Mouse (Mus musculus) embryo, embryonic 10 days (tissue): Measurements from ENCODE around the gene Prickle2.
A peak's percentile ranks its signal among the peaks of the same experiment; 100 is the strongest.

Experiments used
- DNase-seq: peaks from one replicate; pipeline ENCODE4 v3.0.0-alpha.2; 2015; ENCODE audit warnings: low spot score

Prickle2 gene

GRCm38 (mm10) chr6:92706145-92706466 is at the start of gene Prickle2:
Gene Prickle2, minus strand, starts transcription at chr6:92706155.
- peak; percentile 83 for DNase-seq

- no peak for DNase-seq
These were observed 46.8 kb upstream of the Prickle2 start for GRCm38 (mm10) chr6:92752737-92753136.

GRCm38 (mm10) chr6:92749420-92749819 is 43.5 kb upstream of the Prickle2 start:
- no peak for DNase-seq

GRCm38 (mm10) chr6:92743605-92744004 is 37.6 kb upstream of the Prickle2 start:
- peak; percentile 83 for DNase-seq

- DNase-seq, result no peak
These were observed 31.2 kb upstream of the Prickle2 start for GRCm38 (mm10) chr6:92737116-92737515.

GRCm38 (mm10) chr6:92733651-92734050 is 27.7 kb upstream of the Prickle2 start:
- DNase-seq, result no peak

- no peak for DNase-seq
These were observed 22.6 kb upstream of the Prickle2 start for GRCm38 (mm10) chr6:92728514-92728913.

GRCm38 (mm10) chr6:92728084-92728483 is 22.1 kb upstream of the Prickle2 start:
- DNase-seq, result peak; percentile 86

- peak; percentile 35 for DNase-seq
These were observed 21.5 kb upstream of the Prickle2 start for GRCm38 (mm10) chr6:92727351-92727986.

GRCm38 (mm10) chr6:92726121-92726520 is 20.2 kb upstream of the Prickle2 start:
- peak; percentile 20 for DNase-seq

GRCm38 (mm10) chr6:92724394-92724793 is 18.4 kb upstream of the Prickle2 start:
- DNase-seq, result no peak

GRCm38 (mm10) chr6:92715806-92716205 is 9.9 kb upstream of the Prickle2 start:
- no peak for DNase-seq

- DNase-seq, result no peak
These were observed 8.8 kb upstream of the Prickle2 start for GRCm38 (mm10) chr6:92714748-92715147.

- no peak for DNase-seq
These were observed 2.2 kb upstream of the Prickle2 start for GRCm38 (mm10) chr6:92708137-92708536.

GRCm38 (mm10) chr6:92705353-92706144 is 406 bp downstream of the Prickle2 start:
- DNase-seq, result no peak

GRCm38 (mm10) chr6:92704810-92705209 is 1.1 kb downstream of the Prickle2 start:
- DNase-seq, result peak; percentile 68

GRCm38 (mm10) chr6:92699491-92700209 is 6.3 kb downstream of the Prickle2 start:
- DNase-seq, result peak; percentile 57

- no peak for DNase-seq
These were observed 8.1 kb downstream of the Prickle2 start for GRCm38 (mm10) chr6:92697807-92698206.

- no peak for DNase-seq
These were observed 18.6 kb downstream of the Prickle2 start for GRCm38 (mm10) chr6:92687317-92687716.

GRCm38 (mm10) chr6:92674394-92674925 is 31.5 kb downstream of the Prickle2 start:
- DNase-seq, result no peak

- DNase-seq, result no peak
These were observed 35.3 kb downstream of the Prickle2 start for GRCm38 (mm10) chr6:92670518-92671147.

GRCm38 (mm10) chr6:92669623-92670022 is 36.3 kb downstream of the Prickle2 start:
- DNase-seq, result no peak
